Mouse (Mus musculus) small intestine, adult 2 months (tissue): Measurements from ENCODE around the gene Rgr. TPM values are rescaled to one million over a fixed set of nuclear protein-coding genes. Genes with fewer than 3 reads are reported as not detected.

Source experiments
- H3K27ac ChIP-seq: fragments of 200-500 bp; 2 replicates; pipeline ENCODE4 v1.5.1; 2012; ENCODE audit warnings: low read depth, low read length, control low read depth, inconsistent platforms; ENCODE audit not compliant: insufficient read depth
- H3K27me3 ChIP-seq: fragments of 200-500 bp; 2 replicates; pipeline ENCODE4 v1.6.1; 2012; ENCODE audit warnings: mild to moderate bottlenecking, moderate library complexity, low read length, inconsistent platforms; ENCODE audit not compliant: control insufficient read depth, insufficient read depth
- H3K36me3 ChIP-seq: fragments of 200-500 bp; 2 replicates; pipeline ENCODE4 v1.6.1; 2012; ENCODE audit warnings: mild to moderate bottlenecking, low read length, control low read depth, inconsistent platforms; ENCODE audit not compliant: control insufficient read depth, insufficient read depth
- H3K4me1 ChIP-seq: fragments of 200-500 bp; 2 replicates; pipeline ENCODE4 v1.6.1; 2012; ENCODE audit warnings: low read length, inconsistent platforms, mixed read lengths; ENCODE audit not compliant: control insufficient read depth, insufficient read depth, insufficient read length
- H3K4me3 ChIP-seq: fragments of 200-500 bp; 2 replicates; pipeline ENCODE4 v1.5.1; 2012; ENCODE audit warnings: low read depth, mild to moderate bottlenecking, control low read depth, inconsistent platforms, low read length, moderate library complexity
- CTCF ChIP-seq: fragments of 200-500 bp; IDR thresholded peaks from 2 replicates; pipeline ENCODE4 v1.5.1; 2012; ENCODE audit warnings: low read depth, mild to moderate bottlenecking, control low read depth, inconsistent platforms, low read length, moderate library complexity, mixed read lengths; ENCODE audit not compliant: insufficient replicate concordance, insufficient read length; ENCODE audit errors: extremely low read depth
- POLR2A ChIP-seq: fragments of 200-500 bp; IDR thresholded peaks from 2 replicates; pipeline ENCODE4 v1.6.1; 2012; ENCODE audit warnings: low read depth, mild to moderate bottlenecking, control low read depth, inconsistent platforms, low read length, moderate library complexity
- WGBS: fragments of 180-500 bp; shearing (Covaris S2); methylation state at CpG from one replicate; pipeline ENCODE4 v1.1.7; 2018; 5-methylcytosine and 5-hydroxymethylcytosine counted together
- polyA plus RNA-seq: library from polyadenylated mRNA; depleted of rRNA; stranded (reverse); fragments of >200 nt; gene quantifications from 2 replicates; pipeline ENCODE4 v1.2.3, GENCODE M21; 2012; rRNA removed

Gene Rgr
- not detected in 2 replicates for polyA plus RNA-seq

GRCm38 (mm10) chr14:37048914-37049410 lies at the start of gene Rgr:
Gene Rgr (minus strand): TSS chr14:37048964.
- Histone ChIP-seq H3K4me1 (no peaks in the 10 kb centered on the region), H3K27me3 (no peaks in the 10 kb centered on the region), H3K4me3 (no peak within 1 kb of the TSS), H3K36me3 (no peaks in the 10 kb centered on the region), H3K27ac (no peak within 1 kb of the TSS)
- WGBS = 55% methylated on average over 1 of the region's 1 CpGs
- TF ChIP-seq POLR2A (no peak), CTCF (no peak)

- Histone ChIP-seq H3K27ac (no peak within 1 kb of the TSS), H3K27me3 (peaks cover 6% of the 10 kb centered on the region; the same call in 1 of the 2 replicates), H3K4me3 (0 out of 2 replicates have a peak within 1 kb of the TSS, but pooled peaks have one; percentile 0), H3K4me1 (peaks cover 3% of the 10 kb centered on the region; the same call in 1 of the 2 replicates), H3K36me3 (no peaks in the 10 kb centered on the region)
- TF ChIP-seq CTCF (no peak), POLR2A (no peak)
- 2% methylated on average over 30 of the region's 30 CpGs for WGBS
These were observed 49.3 kb upstream of the Rgr start, which contains the start of gene Cdhr1 for GRCm38 (mm10) chr14:37097956-37098530. Gene Cdhr1 (minus strand): TSS chr14:37098347.

GRCm38 (mm10) chr14:37095556-37095955 lies 46.8 kb upstream of the Rgr start:
- WGBS = 65% methylated on average over 4 of the region's 4 CpGs
- Histone ChIP-seq H3K4me3 (no peak overlapping the region), H3K27ac (no peak overlapping the region), H3K4me1 (peaks cover 3% of the 10 kb centered on the region; the same call in 1 of the 2 replicates), H3K36me3 (no peaks in the 10 kb centered on the region), H3K27me3 (peaks cover 6% of the 10 kb centered on the region; the same call in 1 of the 2 replicates)
- TF ChIP-seq CTCF = no peak
- TF ChIP-seq POLR2A = no peak

GRCm38 (mm10) chr14:37094436-37094835 lies 45.7 kb upstream of the Rgr start:
- TF ChIP-seq CTCF (no peak), POLR2A (no peak)
- 74% methylated on average over 6 of the region's 6 CpGs for WGBS
- no peak overlapping the region for H3K4me3 ChIP-seq
- no peaks in the 10 kb centered on the region for H3K36me3 ChIP-seq
- H3K4me1 ChIP-seq = peaks cover 3% of the 10 kb centered on the region; the same call in 1 of the 2 replicates
- H3K27me3 ChIP-seq = peaks cover 6% of the 10 kb centered on the region; the same call in 1 of the 2 replicates
- no peak overlapping the region for H3K27ac ChIP-seq

GRCm38 (mm10) chr14:37083755-37084154 lies 35.0 kb upstream of the Rgr start:
- Histone ChIP-seq H3K4me1 (no peaks in the 10 kb centered on the region), H3K36me3 (no peaks in the 10 kb centered on the region), H3K4me3 (no peak overlapping the region), H3K27ac (no peak overlapping the region), H3K27me3 (no peaks in the 10 kb centered on the region)
- WGBS = 35% methylated on average over 4 of the region's 4 CpGs
- TF ChIP-seq POLR2A (no peak), CTCF (no peak)

- no peaks in the 10 kb centered on the region for H3K36me3 ChIP-seq
- TF ChIP-seq POLR2A (no peak), CTCF (no peak)
- no peaks in the 10 kb centered on the region for H3K27me3 ChIP-seq
- no peak overlapping the region for H3K4me3 ChIP-seq
- H3K27ac ChIP-seq = no peak overlapping the region
- no peaks in the 10 kb centered on the region for H3K4me1 ChIP-seq
- WGBS = 85% methylated on average over 1 of the region's 1 CpGs
These were observed 32.0 kb upstream of the Rgr start for GRCm38 (mm10) chr14:37080724-37081123.

GRCm38 (mm10) chr14:37068516-37068915 lies 19.8 kb upstream of the Rgr start:
- 20% methylated on average over 9 of the region's 9 CpGs for WGBS
- no peak for TF ChIP-seq CTCF
- TF ChIP-seq POLR2A = no peak
- Histone ChIP-seq H3K27me3 (no peaks in the 10 kb centered on the region), H3K36me3 (no peaks in the 10 kb centered on the region), H3K27ac (no peak overlapping the region), H3K4me1 (no peaks in the 10 kb centered on the region), H3K4me3 (no peak overlapping the region)
